Mouse (Mus musculus) cortical plate, adult 2 months (tissue): Measurements from ENCODE around the gene Sh3gl1.

Experiments
- CTCF ChIP-seq: fragments of 200-500 bp; IDR thresholded peaks from 2 replicates; pipeline ENCODE4 v1.5.1; 2011; ENCODE audit warnings: mild to moderate bottlenecking, control low read depth, low read length; ENCODE audit not compliant: insufficient read depth; ENCODE audit errors: extremely low read depth
- POLR2A ChIP-seq: fragments of 200-500 bp; IDR thresholded peaks from 2 replicates; pipeline ENCODE4 v1.6.1; 2011; ENCODE audit warnings: mild to moderate bottlenecking, low read length, control low read depth; ENCODE audit not compliant: insufficient read depth; ENCODE audit errors: extremely low read depth

- no peak for TF ChIP-seq CTCF
- TF ChIP-seq POLR2A: peak; percentile 75
Measured at GRCm38 (mm10) chr17:56008356-56009087, 27.9 kb downstream of the Sh3gl1 start.
